Mouse (Mus musculus) B cell, adult 67 days (primary cell): Measurements from ENCODE around the gene Adgrg2. TPM values are rescaled to one million over a fixed set of nuclear protein-coding genes. Genes with fewer than 3 reads are reported as not detected.

Experiments used
- total RNA-seq, 2 experiments: library from RNA; stranded (reverse); gene quantifications; 4 replicates each; pipeline ENCODE4 v1.2.4; 2023

Adgrg2 gene
- total RNA-seq: not detected

DNA sequence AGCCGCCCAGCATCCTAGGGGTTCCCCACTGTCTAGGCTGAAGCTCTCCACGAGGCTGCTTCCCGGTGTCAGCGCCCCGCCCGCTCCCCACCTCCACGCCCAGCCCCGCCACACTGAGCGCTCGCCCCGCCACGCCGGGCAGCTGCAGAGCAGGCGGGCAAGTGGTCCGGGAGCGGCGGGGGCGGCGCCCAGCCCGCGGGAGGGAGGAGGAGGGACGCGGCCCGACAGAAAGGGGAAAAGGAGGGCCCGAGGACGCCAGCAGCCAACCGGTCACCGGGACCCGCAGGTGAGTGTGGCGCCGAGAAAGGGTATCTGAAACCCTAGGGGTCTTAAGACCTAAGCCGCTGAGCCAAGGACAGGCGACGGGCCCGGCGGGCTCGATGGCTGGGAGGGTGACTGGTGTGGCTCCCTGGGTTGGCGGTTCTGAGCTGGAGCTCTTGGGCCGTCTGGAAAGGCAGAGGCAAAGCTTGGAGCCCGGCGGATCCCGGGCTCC lies at the start of gene Adgrg2:
TSS of gene Adgrg2 (plus strand) at position 227 of the 493 bp plus-strand sequence.

DNA sequence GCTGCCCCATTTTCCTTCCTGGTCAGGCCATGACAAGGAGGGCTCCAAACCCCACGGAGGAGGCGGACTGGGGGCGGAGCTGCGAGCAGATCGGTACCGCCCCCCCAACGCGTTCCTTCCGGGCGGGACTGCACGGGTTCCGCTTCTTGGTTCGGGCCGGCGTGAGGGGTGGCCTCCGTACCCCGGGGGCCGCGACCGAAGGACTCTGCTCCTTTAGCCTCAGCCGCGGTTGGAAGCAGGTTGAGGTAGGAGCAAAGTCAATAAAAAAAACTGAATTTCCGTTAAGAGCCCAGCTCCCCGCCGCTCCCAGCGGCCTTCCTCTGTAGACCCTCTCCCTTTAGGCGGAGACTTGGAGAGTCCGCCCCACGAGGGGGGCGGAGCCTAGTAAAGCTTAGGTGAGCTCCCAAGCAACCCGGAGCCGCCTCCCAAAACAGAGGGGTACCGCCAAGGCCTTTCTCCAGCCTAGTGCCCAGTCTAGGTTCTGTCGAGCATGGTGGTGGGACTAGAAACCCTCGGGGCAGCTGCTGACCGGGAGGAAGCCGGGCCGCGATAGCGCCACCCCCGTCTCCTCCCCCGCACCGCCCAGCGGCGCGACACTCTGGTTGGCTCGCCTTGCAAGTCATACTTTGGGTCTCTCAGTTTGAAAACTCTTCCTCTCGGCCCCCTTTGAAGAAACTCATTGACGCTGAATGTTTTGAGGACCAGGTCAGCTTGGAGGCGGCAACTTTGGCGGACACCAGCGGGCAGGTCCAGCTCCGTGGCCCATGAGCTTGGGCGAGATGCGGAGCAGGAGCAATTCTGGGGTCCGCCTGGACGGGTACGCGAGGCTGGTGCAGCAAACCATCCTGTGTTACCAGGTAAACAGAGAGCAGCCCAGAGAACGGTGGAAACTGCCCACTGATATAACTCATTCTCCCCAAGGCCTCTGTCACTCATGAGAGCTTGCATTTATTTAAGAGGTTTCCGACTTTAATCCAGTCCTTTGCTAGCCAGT lies 111.9 kb downstream of the Adgrg2 start, which contains the start of gene Phka2:
TSS of gene Phka2 (plus strand) at position 119 of the 994 bp plus-strand sequence.

Other genes starting within 250 kb of the Adgrg2 start
- gene Phka2, start 111.5 kb downstream of the Adgrg2 start, total RNA-seq: 10 to 100 TPM; 24.5 to 28.1 TPM